Comparison of ENCODE assay signal across 12 mouse cellular contexts in genomic region chr8:72655522-72655912, GRCm38 (mm10). TPM values are rescaled to one million over a fixed set of nuclear protein-coding genes. Genes with fewer than 3 reads are reported as not detected.
DNase-seq lines count a peak whose midpoint lies in the region; ATAC-seq and TF ChIP-seq lines count a peak whose summit lies in the region.
"Had no signal": no experiment of that assay in that cellular context is flagged by ENCODE, and none has a peak within 500 bp of the region (broad histone marks: within the 10 kb centered on the region; RNA-seq: fewer than 3 reads in every experiment).

No protein-coding gene starts in this region.

- intact Hi-C loops in left cerebral cortex, postnatal 4 days (cut with DNase I): no loop called here

- no peaks in the 10 kb centered on the region for H3K4me1 ChIP-seq in lung, embryonic 14.5 days (ENCODE audit: insufficient read depth)
- H3K4me1 ChIP-seq in lung, adult 2 months (ENCODE audit: control insufficient read depth, insufficient read depth, low read length): no peaks in the 10 kb centered on the region
- H3K4me1 ChIP-seq in hindbrain, embryonic 12.5 days: peaks cover 12% of the 10 kb centered on the region
- H3K4me1 ChIP-seq in midbrain, embryonic 14.5 days (ENCODE audit: control insufficient read depth, insufficient read depth, low read length): peaks cover 9% of the 10 kb centered on the region; the same call in 1 of the 2 replicates

- no peaks in the 10 kb centered on the region for H3K9me3 ChIP-seq in lung, embryonic 14.5 days (ENCODE audit: low read depth, low read length)
- H3K9me3 ChIP-seq in hindbrain, embryonic 12.5 days (replicated peaks): no peaks in the 10 kb centered on the region
- H3K9me3 ChIP-seq in midbrain, embryonic 14.5 days (ENCODE audit: control insufficient read depth, low read length): no peaks in the 10 kb centered on the region
- H3K9me3 ChIP-seq: embryonic facial prominence, embryonic 15.5 days had no signal

- no peak for TF ChIP-seq POLR2A in lung, adult 2 months (IDR thresholded peaks at IDR 0.05; ENCODE audit: borderline replicate concordance, extremely low read depth, low read depth, low read length)

- no peak overlapping the region for H3K9ac ChIP-seq in lung, embryonic 14.5 days
- no peak overlapping the region; the same call in 1 of the 2 replicates for H3K9ac ChIP-seq in hindbrain, embryonic 12.5 days
- no peak overlapping the region for H3K9ac ChIP-seq in midbrain, embryonic 14.5 days (replicated peaks; ENCODE audit: low read length)
- H3K9ac ChIP-seq: embryonic facial prominence, embryonic 15.5 days had no signal

- no peak for TF ChIP-seq CTCF in lung, embryonic 14.5 days (IDR thresholded peaks at IDR 0.05; ENCODE audit: low read depth)
- no peak for TF ChIP-seq CTCF in lung, adult 2 months (IDR thresholded peaks at IDR 0.05; ENCODE audit: insufficient read depth, low read length)

- 57% methylated on average over 3 of the region's 3 CpGs for WGBS in lung, embryonic 14.5 days
- 71% methylated on average over 3 of the region's 3 CpGs for WGBS in lung, adult 2 months
- 46% methylated on average over 3 of the region's 3 CpGs for WGBS in hindbrain, embryonic 12.5 days
- WGBS in midbrain, embryonic 14.5 days: 58% methylated on average over 3 of the region's 3 CpGs

- ATAC-seq in lung, embryonic 14.5 days (ENCODE audit: insufficient read depth): 0 out of 2 replicates have a peak, but pooled peaks have one; percentile 17
- peak; percentile 71 for ATAC-seq in hindbrain, embryonic 12.5 days (ENCODE audit: low FRiP score)
- ATAC-seq in midbrain, embryonic 14.5 days (ENCODE audit: low FRiP score, low TSS enrichment): peak; percentile 18; the same call in 1 of the 2 replicates

- H3K27me3 ChIP-seq in lung, embryonic 14.5 days (ENCODE audit: insufficient read depth, low read length): no peaks in the 10 kb centered on the region
- H3K27me3 ChIP-seq in hindbrain, embryonic 12.5 days: no peaks in the 10 kb centered on the region
- H3K27me3 ChIP-seq in midbrain, embryonic 14.5 days (ENCODE audit: control insufficient read depth, insufficient read depth, low read length): no peaks in the 10 kb centered on the region
- H3K27me3 ChIP-seq: embryonic facial prominence, embryonic 15.5 days had no signal

- H3K4me2 ChIP-seq in lung, embryonic 14.5 days: no peak overlapping the region
- no peak overlapping the region for H3K4me2 ChIP-seq in hindbrain, embryonic 12.5 days (replicated peaks)
- H3K4me2 ChIP-seq in midbrain, embryonic 14.5 days (ENCODE audit: low read length): no peak overlapping the region

- no peak overlapping the region for H3K4me3 ChIP-seq in lung, embryonic 14.5 days (ENCODE audit: low read depth, low read length)
- no peak overlapping the region for H3K4me3 ChIP-seq in lung, adult 2 months (replicated peaks; ENCODE audit: extremely low read depth, low read depth, low read length)
- H3K4me3 ChIP-seq in hindbrain, embryonic 12.5 days: no peak overlapping the region
- no peak overlapping the region for H3K4me3 ChIP-seq in midbrain, embryonic 14.5 days (replicated peaks; ENCODE audit: low read depth, low read length)
- H3K4me3 ChIP-seq: embryonic facial prominence, embryonic 15.5 days had no signal

- DNase-seq in lung, embryonic 14.5 days: no peak
- DNase-seq in lung, adult 2 months: no peak
- DNase-seq in midbrain, embryonic 14.5 days: no peak
- DNase-seq in cerebellum, adult 11 months: no peak
- DNase-seq in left cerebral cortex, postnatal 4 days: no peak
- no peak for DNase-seq in adrenal gland, adult 2 months
- DNase-seq in adrenal gland, postnatal 10 days: no peak
- DNase-seq: heart, adult 11 months; thymus, adult 2 months had no signal

- no peak overlapping the region for H3K27ac ChIP-seq in lung, embryonic 14.5 days (ENCODE audit: low read depth)
- H3K27ac ChIP-seq in hindbrain, embryonic 12.5 days: peak overlapping the region; percentile 82
- H3K27ac ChIP-seq in midbrain, embryonic 14.5 days (replicated peaks; ENCODE audit: low read depth, low read length): peak overlapping the region; percentile 81
- H3K27ac ChIP-seq: embryonic facial prominence, embryonic 15.5 days had no signal

- no peaks in the 10 kb centered on the region for H3K36me3 ChIP-seq in lung, embryonic 14.5 days (ENCODE audit: insufficient read depth)
- no peaks in the 10 kb centered on the region for H3K36me3 ChIP-seq in hindbrain, embryonic 12.5 days
- no peaks in the 10 kb centered on the region for H3K36me3 ChIP-seq in midbrain, embryonic 14.5 days (ENCODE audit: control insufficient read depth, insufficient read depth, low read length)
- H3K36me3 ChIP-seq: embryonic facial prominence, embryonic 15.5 days had no signal

RNA-seq across cellular contexts. Expression of gene Nwd1, which starts 9.0 kb away (rescaled TPM):
- polyA plus RNA-seq in lung, embryonic 14.5 days (2014; fragmentation: Nextera tagmentation; extraction: Ambion mirVana): 0.03 TPM in 1 of 2 replicates, not detected in the other
- 0.97 and 1.0 TPM in 2 replicates for polyA plus RNA-seq in lung, adult 2 months (2012; rRNA removed)
- polyA plus RNA-seq in hindbrain, embryonic 12.5 days (2016; fragmentation: Nextera tagmentation; extraction: Ambion mirVana): 0.64 and 0.68 TPM in 2 replicates
- 1.00 and 1.1 TPM in 2 replicates for polyA plus RNA-seq in midbrain, embryonic 14.5 days (2014; fragmentation: Nextera tagmentation; extraction: Ambion mirVana)
- 10 to 100 TPM; 21.6 to 23.4 TPM for total RNA-seq in left cerebral cortex, postnatal 4 days (2021)
- total RNA-seq in adrenal gland, adult 2 months (2021): under 1 TPM; 0.14 to 0.28 TPM
- polyA plus RNA-seq in adrenal gland, adult 2 months (2012; rRNA removed): 0.06 and 0.13 TPM in 2 replicates
- total RNA-seq in adrenal gland, postnatal 10 days (2021): under 1 TPM; 0.51 to 0.73 TPM
- total RNA-seq: MEL had no signal

Comparison
In these comparisons a context has a peak if more than half of its experiments do, and no peak if none do; other contexts are left out.
1. ATAC-seq: peak in every context shown above with its lines; median percentile 71 in hindbrain, embryonic 12.5 days; 18 in midbrain, embryonic 14.5 days; 17 in lung, embryonic 14.5 days.